Mouse (Mus musculus) olfactory bulb, adult 2 months (tissue): ENCODE results near the gene Ptprn2.

Experiments
- CTCF ChIP-seq: fragments of 200-500 bp; IDR thresholded peaks from 2 replicates; pipeline ENCODE4 v1.5.1; 2012; ENCODE audit warnings: low read depth, mild to moderate bottlenecking, low read length, moderate library complexity; ENCODE audit not compliant: insufficient read depth
- POLR2A ChIP-seq: fragments of 200-500 bp; IDR thresholded peaks from 2 replicates; pipeline ENCODE4 v1.6.1; 2012; ENCODE audit warnings: mild to moderate bottlenecking, low read depth, low read length, moderate library complexity; ENCODE audit not compliant: insufficient read depth

GRCm38 (mm10) chr12:117255776-117256342, 770.3 kb downstream of the Ptprn2 start:
- TF ChIP-seq POLR2A: no peak
- TF ChIP-seq CTCF: no peak
